Mouse (Mus musculus) intestine, embryonic 14.5 days (tissue): Measurements from ENCODE around the gene Ralgps1. TPM values are rescaled to one million over a fixed set of nuclear protein-coding genes. Genes with fewer than 3 reads are reported as not detected.

Experiments used
- ATAC-seq: fragments of 200-750 bp; cut with Nextera tagmentation; replicated peaks from 2 replicates; pipeline ENCODE4 v1.8.0; 2017; ENCODE audit warnings: low read depth, moderate number of reproducible peaks, moderate TSS enrichment, moderate library complexity; ENCODE audit not compliant: low FRiP score, low TSS enrichment
- DNase-seq: peaks from one replicate; pipeline ENCODE4 v3.0.0-alpha.2; 2018; ENCODE audit warnings: low spot score
- H3K27ac ChIP-seq: fragments of 300-500 bp; sonication (generic); 2 replicates; pipeline ENCODE4 v1.5.1; 2014; ENCODE audit warnings: low read depth, mild to moderate bottlenecking, control low read depth
- H3K27me3 ChIP-seq: fragments of 300-500 bp; sonication (generic); replicated peaks from 2 replicates; pipeline ENCODE4 v1.6.1; 2014; ENCODE audit warnings: low read length, control low read depth; ENCODE audit not compliant: control insufficient read depth, insufficient read depth
- H3K36me3 ChIP-seq: fragments of 300-500 bp; sonication (generic); 2 replicates; pipeline ENCODE4 v1.6.1; 2014; ENCODE audit warnings: low read length, control low read depth; ENCODE audit not compliant: control insufficient read depth, insufficient read depth
- H3K4me1 ChIP-seq: fragments of 300-500 bp; sonication (generic); replicated peaks from 2 replicates; pipeline ENCODE4 v1.6.1; 2014; ENCODE audit warnings: low read length, control low read depth, mixed read lengths; ENCODE audit not compliant: control insufficient read depth, insufficient read depth
- H3K4me2 ChIP-seq: fragments of 300-500 bp; sonication (generic); 2 replicates; pipeline ENCODE4 v1.6.1; 2014; ENCODE audit warnings: low read length
- H3K4me3 ChIP-seq: fragments of 300-500 bp; sonication (generic); 2 replicates; pipeline ENCODE4 v1.5.1; 2014; ENCODE audit warnings: low read depth, low read length, control low read depth, mixed read lengths
- H3K9ac ChIP-seq: fragments of 300-500 bp; sonication (generic); 2 replicates; pipeline ENCODE4 v1.6.1; 2014; ENCODE audit warnings: mild to moderate bottlenecking, low read length
- H3K9me3 ChIP-seq: fragments of 300-500 bp; sonication (generic); 2 replicates; pipeline ENCODE4 v1.6.1; 2016; ENCODE audit warnings: low read length, control low read depth; ENCODE audit not compliant: control insufficient read depth
- WGBS: fragments of 180-500 bp; shearing (Covaris S2); extraction: QIAGEN DNeasy Blood & Tissue Kit; methylation state at CpG from one replicate; pipeline ENCODE4 v1.1.7; 2014; 5-methylcytosine and 5-hydroxymethylcytosine counted together
- polyA plus RNA-seq: library from polyadenylated mRNA; unstranded; fragments of >200 nt; fragmentation: Nextera tagmentation; extraction: Ambion mirVana; gene quantifications from 2 replicates; pipeline ENCODE4 v1.2.1, GENCODE M21; 2014

Ralgps1 gene
- polyA plus RNA-seq, 1 experiment from 2014 or later: 7.3 TPM

DNA sequence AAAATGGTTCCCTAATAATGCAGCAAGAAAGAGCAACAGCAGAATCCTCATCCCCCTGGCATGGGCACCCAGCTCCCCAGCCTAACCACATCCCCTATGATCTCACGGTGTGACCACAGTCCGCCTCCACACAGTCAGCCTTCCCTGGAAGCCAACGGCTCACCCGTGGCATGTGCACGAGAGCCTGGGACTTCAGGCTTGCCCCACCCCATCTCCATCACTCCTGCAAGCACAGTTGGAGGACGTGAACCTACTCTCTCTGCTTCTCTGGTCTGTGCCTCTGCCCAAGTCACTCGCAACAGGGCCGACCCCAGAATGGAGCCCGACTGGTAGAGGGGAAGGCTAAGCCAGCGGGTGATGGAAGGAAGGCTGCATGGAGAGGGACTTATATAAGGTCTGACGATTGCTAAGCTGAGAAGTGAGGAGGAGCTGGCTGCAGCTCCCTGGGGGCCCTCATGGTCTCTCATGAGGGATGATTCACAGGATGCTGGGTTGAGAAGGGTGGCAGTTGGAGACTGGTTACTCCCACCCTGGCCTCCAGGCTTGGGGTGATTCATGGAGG, 149.9 kb downstream of the Ralgps1 start:
- Histone ChIP-seq H3K9ac (no peak overlapping the region), H3K9me3 (no peaks in the 10 kb centered on the region), H3K27me3 (no peaks in the 10 kb centered on the region), H3K4me3 (no peak overlapping the region), H3K36me3 (peaks cover 17% of the 10 kb centered on the region; the same call in 1 of the 2 replicates), H3K27ac (no peak overlapping the region), H3K4me2 (no peak overlapping the region), H3K4me1 (peaks cover 34% of the 10 kb centered on the region)
- ATAC-seq (no peak), DNase-seq (no peak)
- WGBS: 83% methylated on average over 11 of the region's 11 CpGs

DNA sequence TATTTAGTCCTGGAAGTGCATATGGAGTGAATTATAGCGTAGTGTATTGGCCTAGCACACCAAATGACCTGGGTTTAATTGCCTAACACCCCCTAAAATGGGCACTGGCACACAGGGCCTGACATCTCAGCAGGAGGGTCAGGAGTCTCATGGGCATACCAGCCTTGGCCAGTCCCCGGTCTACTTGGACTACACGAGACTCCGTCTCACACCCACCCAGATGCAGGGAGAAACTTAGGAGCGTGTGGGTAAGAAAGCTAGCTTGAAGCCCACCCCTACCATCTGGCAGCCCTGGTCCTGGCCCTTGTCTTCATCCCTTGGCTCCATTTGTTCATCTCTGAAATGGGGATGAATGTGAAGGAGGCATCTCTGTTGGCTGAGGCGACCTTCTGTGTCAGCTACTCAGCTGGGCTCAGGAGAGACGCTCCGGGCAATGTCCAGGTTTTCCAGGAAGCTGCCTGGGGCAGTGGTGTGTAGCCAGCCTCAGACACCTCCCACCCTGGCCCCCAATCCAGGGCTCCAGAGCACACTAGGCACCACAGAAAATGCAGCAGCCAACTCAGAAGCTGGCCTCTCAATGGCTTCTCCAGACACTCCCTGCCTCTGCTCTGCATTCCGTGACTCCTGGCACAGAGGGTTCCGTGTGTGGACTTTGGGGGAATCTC, 150.5 kb downstream of the Ralgps1 start:
- peaks cover 34% of the 10 kb centered on the region for H3K4me1 ChIP-seq
- no peak overlapping the region for H3K4me2 ChIP-seq
- no peaks in the 10 kb centered on the region for H3K9me3 ChIP-seq
- 89% methylated on average over 10 of the region's 10 CpGs for WGBS
- peaks cover 17% of the 10 kb centered on the region; the same call in 1 of the 2 replicates for H3K36me3 ChIP-seq
- H3K9ac ChIP-seq: no peak overlapping the region
- DNase-seq (no peak), ATAC-seq (no peak)
- no peak overlapping the region for H3K27ac ChIP-seq
- no peak overlapping the region for H3K4me3 ChIP-seq
- no peaks in the 10 kb centered on the region for H3K27me3 ChIP-seq

DNA sequence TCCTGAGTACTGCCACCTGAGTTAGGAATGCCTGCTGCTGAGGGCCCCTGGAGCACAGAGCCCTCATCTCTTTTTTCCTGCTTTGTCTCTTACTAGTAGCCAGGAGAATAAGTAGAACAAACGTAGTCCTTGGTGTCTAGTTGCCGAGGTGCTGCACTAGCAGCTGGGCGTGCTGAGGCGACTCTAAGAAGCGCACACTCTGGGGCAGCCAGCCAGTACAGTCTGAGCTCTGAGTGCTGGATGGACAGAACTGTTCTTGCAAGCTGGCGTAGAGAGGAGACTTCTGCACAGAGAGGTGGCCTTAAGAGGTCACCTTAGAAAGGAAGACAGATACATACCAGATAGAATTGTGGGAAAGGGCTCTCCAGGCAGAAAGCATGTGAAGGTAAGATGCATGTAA, 151.0 kb downstream of the Ralgps1 start:
- H3K9ac ChIP-seq: no peak overlapping the region

DNA sequence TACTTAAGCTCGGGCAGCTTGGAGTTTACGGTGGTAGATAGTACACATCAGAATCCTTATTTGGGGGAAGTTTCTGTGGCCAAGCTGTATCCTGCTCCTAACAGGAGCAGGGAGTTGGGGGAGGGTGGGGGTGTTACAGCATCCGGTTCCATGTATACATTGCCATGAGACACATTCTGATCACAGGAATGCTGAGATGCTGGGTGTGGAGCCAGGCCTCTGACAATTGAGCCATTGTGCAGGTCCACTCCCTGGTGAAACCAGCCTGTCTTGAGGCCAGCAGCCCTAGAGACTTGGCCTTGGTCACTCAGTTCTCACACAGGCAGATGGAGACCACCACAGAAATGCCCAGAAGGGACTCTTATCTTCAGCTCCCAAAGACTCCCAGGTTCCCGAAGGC, 151.6 kb downstream of the Ralgps1 start:
- no peaks in the 10 kb centered on the region for H3K27me3 ChIP-seq
- ATAC-seq: no peak

More for the DNA sequence above, 151.0 kb downstream of the Ralgps1 start:
- 0 out of 2 replicates have a peak overlapping the region, but pooled peaks have one; percentile 12 for H3K27ac ChIP-seq
- no peaks in the 10 kb centered on the region for H3K27me3 ChIP-seq
- H3K36me3 ChIP-seq: peaks cover 17% of the 10 kb centered on the region; the same call in 1 of the 2 replicates
- ATAC-seq: no peak
- H3K4me3 ChIP-seq: no peak overlapping the region
- 74% methylated on average over 6 of the region's 6 CpGs for WGBS
- DNase-seq: no peak
- peaks cover 34% of the 10 kb centered on the region for H3K4me1 ChIP-seq
- H3K9me3 ChIP-seq: no peaks in the 10 kb centered on the region
- H3K4me2 ChIP-seq: no peak overlapping the region

DNA sequence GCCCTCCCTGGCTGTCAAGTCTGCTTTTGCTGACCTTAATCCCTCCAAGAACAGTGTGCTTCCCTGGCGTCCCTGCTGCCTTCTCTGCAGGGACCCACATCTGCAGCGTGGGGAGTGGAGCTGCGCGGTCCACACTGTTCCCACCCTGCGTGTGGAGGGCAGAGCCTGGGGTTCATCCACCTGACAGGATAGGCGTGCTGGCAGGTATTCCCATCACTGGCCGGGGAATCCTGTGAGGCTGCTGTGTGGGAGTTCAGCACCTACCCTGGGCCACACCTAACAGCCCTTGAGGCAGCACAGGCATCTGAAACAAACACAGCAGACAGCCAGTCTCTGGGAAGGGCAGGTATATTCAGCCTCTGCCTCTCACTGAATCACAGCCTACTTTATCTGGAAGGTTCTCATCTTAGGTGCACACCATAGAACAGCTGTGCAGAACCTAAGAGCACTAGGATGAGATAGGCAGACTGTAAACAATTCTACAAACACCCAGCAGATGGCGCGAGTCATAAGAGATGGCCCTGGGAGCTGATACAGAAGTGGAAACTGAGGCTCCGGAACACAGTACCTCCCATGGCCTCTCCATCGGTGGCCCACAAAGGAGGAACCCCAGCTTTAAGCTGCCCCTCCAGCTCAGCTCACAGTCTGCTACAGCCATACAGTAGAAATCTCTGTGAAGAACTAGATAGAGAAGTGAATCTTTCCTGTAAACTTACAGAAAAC, 152.2 kb downstream of the Ralgps1 start:
- WGBS: 66% methylated on average over 11 of the region's 11 CpGs
- H3K4me1 ChIP-seq: peaks cover 34% of the 10 kb centered on the region
- DNase-seq (no peak), ATAC-seq (no peak)
- H3K4me2 ChIP-seq: peak overlapping the region; percentile 7; the same call in 1 of the 2 replicates
- peaks cover 13% of the 10 kb centered on the region; the same call in 1 of the 2 replicates for H3K36me3 ChIP-seq
- no peaks in the 10 kb centered on the region for H3K27me3 ChIP-seq
- H3K4me3 ChIP-seq: no peak overlapping the region
- H3K9ac ChIP-seq: no peak overlapping the region
- no peaks in the 10 kb centered on the region for H3K9me3 ChIP-seq
- 0 out of 2 replicates have a peak overlapping the region, but pooled peaks have one; percentile 12 for H3K27ac ChIP-seq

More for the DNA sequence above, 151.6 kb downstream of the Ralgps1 start:
- DNase-seq: no peak
- WGBS: 57% methylated on average over 4 of the region's 4 CpGs
- no peak overlapping the region for H3K4me3 ChIP-seq
- H3K4me1 ChIP-seq: peaks cover 34% of the 10 kb centered on the region
- H3K36me3 ChIP-seq: peaks cover 15% of the 10 kb centered on the region; the same call in 1 of the 2 replicates
- 0 out of 2 replicates have a peak overlapping the region, but pooled peaks have one; percentile 12 for H3K27ac ChIP-seq
- H3K4me2 ChIP-seq: no peak overlapping the region
- H3K9ac ChIP-seq: no peak overlapping the region
- H3K9me3 ChIP-seq: no peaks in the 10 kb centered on the region

DNA sequence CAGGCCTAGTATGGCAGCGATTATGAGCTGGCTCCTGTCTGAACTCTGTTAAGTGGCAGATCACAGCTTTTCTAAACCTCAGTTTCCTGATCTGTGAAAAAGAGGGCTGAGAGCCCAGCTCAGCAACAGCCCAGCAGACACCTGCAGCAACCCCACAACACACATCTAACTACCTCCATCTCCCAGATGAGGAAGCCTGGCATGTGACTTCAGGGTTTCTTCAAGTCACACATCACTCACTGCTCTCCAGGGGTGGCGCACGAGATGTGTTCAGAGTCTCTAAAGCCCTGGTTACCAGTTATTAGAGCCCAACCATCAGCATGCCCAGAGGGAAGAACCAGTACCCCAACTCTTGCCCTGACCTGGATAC, 153.9 kb downstream of the Ralgps1 start:
- peak overlapping the region; percentile 51 for H3K4me3 ChIP-seq
- H3K27ac ChIP-seq: no peak overlapping the region
- peak overlapping the region; percentile 53 for H3K9ac ChIP-seq
- no peaks in the 10 kb centered on the region for H3K9me3 ChIP-seq
- H3K4me1 ChIP-seq: peaks cover 34% of the 10 kb centered on the region
- H3K4me2 ChIP-seq: peak overlapping the region; percentile 62
- H3K36me3 ChIP-seq: peaks cover 13% of the 10 kb centered on the region; the same call in 1 of the 2 replicates
- ATAC-seq (no peak), DNase-seq (no peak)
- H3K27me3 ChIP-seq: no peaks in the 10 kb centered on the region
- WGBS: 54% methylated on average over 3 of the region's 3 CpGs

DNA sequence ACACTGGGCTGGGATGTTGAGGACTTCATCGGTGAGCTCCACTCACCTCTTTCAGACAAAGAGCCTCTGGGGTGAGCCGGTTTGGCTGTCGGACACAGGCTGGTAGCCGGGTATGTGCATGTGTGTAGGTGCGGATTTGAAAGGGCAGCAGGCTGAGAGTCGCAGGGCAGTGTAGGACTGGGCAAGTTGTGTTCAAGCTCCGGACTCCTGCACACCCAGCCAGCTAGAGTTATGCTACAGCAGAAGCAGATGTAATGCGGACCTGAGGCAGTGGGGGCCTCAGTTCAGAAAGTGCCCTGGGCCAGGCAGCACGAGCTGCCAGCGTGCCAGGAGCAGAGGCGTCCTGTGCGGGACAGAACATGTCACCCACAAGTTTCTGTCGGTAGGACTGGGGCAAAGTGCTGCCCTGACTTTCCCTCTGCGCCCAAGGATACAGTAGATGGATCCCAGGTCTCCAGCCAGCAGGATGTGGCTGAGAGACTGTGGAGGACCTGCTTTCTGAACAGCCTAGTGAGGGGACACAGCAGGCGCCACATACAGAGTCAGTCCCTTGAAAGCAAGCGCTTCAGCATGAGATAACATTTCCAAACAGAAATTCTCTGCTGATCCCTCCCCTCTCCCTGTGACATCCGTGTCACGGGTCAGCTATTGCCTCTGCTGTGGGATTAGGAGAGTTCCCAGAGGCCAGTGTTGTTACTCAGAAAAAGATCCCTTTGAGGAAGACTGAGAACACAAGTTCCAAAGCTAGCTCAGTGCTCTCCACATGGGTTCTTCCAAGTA, 154.5 kb downstream of the Ralgps1 start:
- peaks cover 8% of the 10 kb centered on the region; the same call in 1 of the 2 replicates for H3K36me3 ChIP-seq
- peak overlapping the region; percentile 53 for H3K9ac ChIP-seq
- DNase-seq: peak; percentile 66
- H3K27me3 ChIP-seq: no peaks in the 10 kb centered on the region
- ATAC-seq: peak; percentile 7; the same call in 1 of the 2 replicates
- no peaks in the 10 kb centered on the region for H3K9me3 ChIP-seq
- WGBS: 9% methylated on average over 18 of the region's 18 CpGs
- H3K4me1 ChIP-seq: peaks cover 34% of the 10 kb centered on the region
- peak overlapping the region; percentile 62 for H3K4me2 ChIP-seq
- peak overlapping the region; percentile 80 for H3K27ac ChIP-seq
- H3K4me3 ChIP-seq: peak overlapping the region; percentile 51
